Mouse (Mus musculus): ENCODE measurements around the gene Commd7.
"Not testable (repeated sequence)": the region's sequence is repeated elsewhere in the genome, so short reads cannot be mapped to it uniquely, and the experiment has no call there.

- not testable (repeated sequence) for TF ChIP-seq ZNF384 (IDR thresholded peaks at IDR 0.05; ENCODE audit: low read depth, low read length); HCFC1 (IDR thresholded peaks at IDR 0.05; ENCODE audit: borderline replicate concordance, insufficient read depth, low read length); MAFK (IDR thresholded peaks at IDR 0.05; ENCODE audit: insufficient read depth, low read depth, low read length)
Observed at GRCm38 (mm10) chr2:153675364-153675763, 42.8 kb upstream of the Commd7 start.
